Mouse (Mus musculus) ovary, adult 18-20 months (tissue): Measurements from ENCODE around the gene Lyzl4.
"Not testable (repeated sequence)": the region's sequence is repeated elsewhere in the genome, so short reads cannot be mapped to it uniquely, and the experiment has no call there.

Experiments
- DNase-seq: peaks from one replicate; pipeline ENCODE4 v3.0.0; 2022; ENCODE audit warnings: low spot score, mixed read lengths

The Lyzl4 gene

GRCm38 (mm10) chr9:121600201-121600860 lies 41.6 kb downstream of the Lyzl4 start:
- no peak for DNase-seq

GRCm38 (mm10) chr9:121599551-121599950 lies 42.3 kb downstream of the Lyzl4 start:
- no peak for DNase-seq

GRCm38 (mm10) chr9:121598106-121598505 lies 43.8 kb downstream of the Lyzl4 start:
- DNase-seq = no peak

GRCm38 (mm10) chr9:121594771-121595170 lies 47.1 kb downstream of the Lyzl4 start:
- DNase-seq = no peak

GRCm38 (mm10) chr9:121593768-121594167 lies 48.1 kb downstream of the Lyzl4 start:
- not testable (repeated sequence) for DNase-seq

GRCm38 (mm10) chr9:121592948-121593550 lies 48.8 kb downstream of the Lyzl4 start:
- DNase-seq = no peak

GRCm38 (mm10) chr9:121589533-121589932 lies 52.4 kb downstream of the Lyzl4 start:
- no peak for DNase-seq

DNA sequence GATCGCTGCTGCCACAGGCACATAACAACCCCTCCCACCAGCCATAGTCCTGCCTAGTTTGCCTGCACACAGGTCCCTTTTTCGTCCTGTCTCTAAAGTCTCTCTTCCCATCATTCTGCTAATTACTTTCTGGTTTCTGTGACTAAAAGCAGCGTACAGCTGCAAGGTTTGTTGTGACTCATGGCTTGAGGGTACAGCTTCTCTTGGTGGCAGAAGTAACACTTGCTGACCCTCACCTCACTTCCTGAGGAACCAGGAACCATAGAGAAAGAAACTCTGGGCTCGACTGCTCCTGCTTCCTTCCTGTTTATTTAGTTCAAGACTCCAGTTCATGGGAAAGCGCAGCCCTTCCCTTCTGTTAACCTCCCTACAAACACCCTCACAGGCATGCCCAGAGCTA lies 67.5 kb downstream of the Lyzl4 start:
- DNase-seq = no peak

GRCm38 (mm10) chr9:121568451-121568850 lies 73.4 kb downstream of the Lyzl4 start:
- no peak for DNase-seq

GRCm38 (mm10) chr9:121566387-121566786 lies 75.5 kb downstream of the Lyzl4 start:
- DNase-seq = no peak

GRCm38 (mm10) chr9:121563276-121563675 lies 78.6 kb downstream of the Lyzl4 start:
- no peak for DNase-seq

DNA sequence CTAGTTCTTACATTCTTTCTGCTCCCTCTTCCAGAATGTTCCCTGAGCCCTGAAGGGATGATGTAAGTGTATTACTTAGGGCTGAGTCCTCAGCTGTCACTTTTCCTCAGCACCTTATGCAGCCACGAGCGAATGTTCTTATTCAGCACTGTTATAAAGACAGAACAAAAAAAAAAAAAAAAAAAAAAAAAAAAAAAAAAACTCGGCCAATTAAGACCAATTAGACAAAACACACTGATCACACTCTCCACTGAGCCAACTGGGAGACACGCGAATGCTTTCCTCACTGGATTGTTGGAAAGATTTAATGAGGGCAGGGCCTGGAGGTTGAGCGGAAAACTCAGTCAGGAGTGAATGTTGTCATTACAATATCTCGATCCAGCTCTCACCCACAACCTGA lies 81.4 kb downstream of the Lyzl4 start:
- DNase-seq = no peak

GRCm38 (mm10) chr9:121558167-121558566 lies 83.7 kb downstream of the Lyzl4 start:
- DNase-seq = no peak

DNA sequence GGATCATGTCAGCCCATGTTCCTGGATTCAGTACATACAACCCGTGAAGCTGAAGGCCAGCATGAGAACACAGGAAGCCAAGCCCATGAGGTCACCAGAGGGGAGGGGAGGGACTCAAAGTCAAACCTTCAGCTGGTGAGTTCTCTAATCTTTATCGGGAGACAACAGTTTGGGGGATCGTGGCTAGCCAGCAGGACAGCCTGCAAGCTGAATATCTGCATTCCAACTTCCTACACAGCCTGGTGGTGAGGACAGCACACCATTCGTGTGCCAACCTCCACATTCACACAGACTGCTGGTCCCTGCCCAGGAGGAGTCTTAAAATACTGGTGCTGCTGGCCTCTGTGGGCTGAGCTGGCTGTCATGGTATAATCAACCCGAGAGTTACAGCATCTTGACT lies 85.0 kb downstream of the Lyzl4 start:
- DNase-seq = no peak

GRCm38 (mm10) chr9:121555395-121556000 lies 86.4 kb downstream of the Lyzl4 start:
- no peak for DNase-seq

GRCm38 (mm10) chr9:121553643-121554042 lies 88.3 kb downstream of the Lyzl4 start:
- DNase-seq = no peak

DNA sequence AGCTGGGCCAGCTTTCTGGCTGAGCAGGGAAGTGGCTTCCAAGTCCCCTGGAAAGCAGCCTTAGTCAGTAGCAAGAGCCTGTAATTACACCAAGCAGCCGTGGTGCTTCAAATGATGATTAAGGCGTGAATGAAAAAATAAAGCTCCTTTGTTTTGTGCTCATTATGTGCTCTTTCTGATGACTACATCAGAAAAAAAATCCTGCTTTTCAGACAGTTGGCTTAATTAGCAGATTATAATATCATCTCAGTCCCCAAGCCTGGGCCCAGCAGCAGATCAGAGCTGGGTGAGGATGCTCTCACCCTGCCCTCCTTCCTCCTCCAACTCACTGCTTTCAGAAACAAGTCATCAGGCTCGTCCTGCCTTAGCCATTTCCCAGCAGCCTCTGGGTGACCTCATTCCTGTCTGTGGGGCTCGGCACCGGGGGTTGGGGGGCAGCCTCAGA lies 91.5 kb downstream of the Lyzl4 start:
- no peak for DNase-seq

- no peak for DNase-seq
These were observed 92.5 kb downstream of the Lyzl4 start for GRCm38 (mm10) chr9:121549444-121549843.

GRCm38 (mm10) chr9:121549010-121549409 lies 92.9 kb downstream of the Lyzl4 start:
- no peak for DNase-seq

DNA sequence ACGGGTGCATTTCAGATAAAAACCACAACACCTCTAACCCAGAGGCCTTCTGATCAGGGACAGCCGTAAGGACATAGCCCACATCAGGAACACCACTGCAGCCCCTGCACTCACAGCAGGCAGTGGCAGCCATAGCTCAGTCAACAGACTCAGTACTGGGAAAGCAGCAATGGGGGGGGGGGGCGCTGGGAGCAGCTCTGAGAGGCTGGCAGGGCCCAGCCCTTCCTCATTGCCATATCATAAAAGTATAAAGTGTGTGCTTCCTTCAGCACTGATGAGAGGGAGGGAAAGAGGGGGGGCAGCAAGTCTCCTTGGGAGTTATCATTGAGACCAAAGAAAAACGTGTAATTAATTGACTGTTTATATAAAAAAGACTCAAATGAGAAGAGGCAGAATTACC lies 94.5 kb downstream of the Lyzl4 start:
- DNase-seq = no peak

GRCm38 (mm10) chr9:121541530-121541929 lies 100.4 kb downstream of the Lyzl4 start:
- no peak for DNase-seq

GRCm38 (mm10) chr9:121532626-121533025 lies 109.3 kb downstream of the Lyzl4 start:
- no peak for DNase-seq

- no peak for DNase-seq
These were observed 113.1 kb downstream of the Lyzl4 start for GRCm38 (mm10) chr9:121528605-121529357.
